Mouse (Mus musculus): ENCODE data around the gene Arhgef5.

GRCm38 (mm10) chr6:43265363-43266041, at the start of gene Arhgef5:
- no peak for TF ChIP-seq EP300 (IDR thresholded peaks at IDR 0.05; ENCODE audit: low read depth)
- TF ChIP-seq CTCF (IDR thresholded peaks at IDR 0.05; ENCODE audit: low read depth): no peak

Measured in liver, embryonic 14.5 days (tissue).